Mouse (Mus musculus) CH12F3 (cell line): ENCODE measurements around the gene Ccdc32.

Experiments used
- in situ Hi-C: fragments of 300-500 bp; cut with MboI; formaldehyde crosslinking; loops from 2 replicates; pipeline ENCODE4 v1.14.3; 2020; ENCODE audit warnings: low sequenced_read_pairs

Gene Ccdc32

GRCm38 (mm10) chr2:119015604-119016180, 13.5 kb downstream of the Ccdc32 start:
- in situ Hi-C loops: no loop called here

GRCm38 (mm10) chr2:119014989-119015388, 14.2 kb downstream of the Ccdc32 start:
- in situ Hi-C loops: no loop called here

DNA sequence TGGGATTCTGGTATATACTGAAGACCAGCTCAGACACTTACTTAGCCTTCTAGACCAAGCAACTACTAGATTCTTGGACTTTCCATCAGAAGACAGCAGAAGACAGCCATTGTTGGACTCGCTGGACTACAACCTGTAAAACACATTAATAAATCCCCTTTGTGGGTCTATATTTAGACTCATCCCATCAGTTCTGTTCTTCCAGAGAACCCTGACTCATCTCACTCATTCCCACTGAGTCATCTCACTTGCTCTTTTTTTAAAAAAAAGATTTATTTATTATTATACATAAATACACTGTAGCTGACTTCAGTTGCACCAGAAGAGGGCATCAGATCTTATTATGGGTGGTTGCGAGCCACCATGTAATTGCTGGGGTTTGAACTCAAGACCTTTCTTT, 19.8 kb downstream of the Ccdc32 start:
- in situ Hi-C loops: no loop called here

DNA sequence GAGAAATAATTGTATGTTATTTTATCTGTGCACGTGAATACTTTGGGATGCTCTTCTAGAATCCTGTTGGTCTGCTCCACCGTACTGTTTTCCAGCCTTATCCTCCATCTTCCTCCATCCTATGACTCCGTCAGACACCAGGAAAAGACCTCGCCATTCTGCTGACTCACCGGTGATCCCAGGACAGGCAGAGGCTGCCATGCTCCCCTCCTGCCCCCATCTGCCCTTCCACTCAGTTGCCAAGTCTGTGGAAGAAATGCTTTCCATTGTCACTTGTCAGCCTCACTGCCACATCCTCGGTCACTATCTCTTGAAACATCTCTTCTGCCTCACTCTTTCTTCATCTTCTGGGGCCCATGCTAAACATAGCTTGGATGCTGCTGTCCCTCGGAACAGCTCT, 22.3 kb downstream of the Ccdc32 start:
- in situ Hi-C loops: no loop called here

- in situ Hi-C loops: loop anchor here (25.0 kb wide), 1 partner anchor 362 kb away; no protein-coding TSS in a partner anchor
Observed at GRCm38 (mm10) chr2:118999025-118999639, 30.1 kb downstream of the Ccdc32 start.

DNA sequence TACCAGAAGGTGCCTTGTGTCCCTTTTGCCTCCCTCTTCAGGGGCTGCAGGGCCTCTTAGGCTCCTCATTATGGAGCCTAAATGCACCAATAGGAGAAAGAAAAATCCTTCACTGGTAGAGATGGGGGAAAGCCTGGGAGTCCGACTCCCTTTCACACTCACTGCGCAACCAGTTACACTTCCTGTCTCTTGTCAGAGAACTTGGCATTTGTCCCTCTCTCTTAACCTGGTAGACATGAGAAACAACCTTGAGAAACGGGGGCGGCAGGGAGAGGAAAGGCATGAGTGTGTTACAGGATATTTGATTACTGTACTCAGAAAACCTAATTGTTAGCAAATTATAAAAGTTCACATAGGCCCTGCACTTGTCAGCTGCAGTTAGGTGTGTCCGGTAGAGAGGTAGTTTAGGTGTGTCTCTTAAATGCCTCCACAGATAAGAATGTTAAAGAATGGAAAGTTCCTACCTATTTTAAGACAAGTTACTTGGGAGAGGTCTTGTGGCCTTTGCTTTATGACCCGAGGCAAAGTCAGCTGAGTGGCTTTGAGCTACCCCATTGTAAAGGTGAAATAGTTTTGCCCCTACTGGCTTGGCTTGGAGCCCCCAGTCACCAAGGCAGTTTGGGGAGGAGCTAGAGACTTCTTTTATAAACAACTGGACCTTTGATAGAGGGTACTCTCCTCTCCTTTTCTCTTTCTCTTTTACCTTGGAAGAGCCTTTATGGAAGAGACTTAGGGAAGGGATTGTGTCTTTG, 30.9 kb downstream of the Ccdc32 start:
- in situ Hi-C loops: loop anchor here (25.0 kb wide), 1 partner anchor 361 kb away; no protein-coding TSS in a partner anchor

DNA sequence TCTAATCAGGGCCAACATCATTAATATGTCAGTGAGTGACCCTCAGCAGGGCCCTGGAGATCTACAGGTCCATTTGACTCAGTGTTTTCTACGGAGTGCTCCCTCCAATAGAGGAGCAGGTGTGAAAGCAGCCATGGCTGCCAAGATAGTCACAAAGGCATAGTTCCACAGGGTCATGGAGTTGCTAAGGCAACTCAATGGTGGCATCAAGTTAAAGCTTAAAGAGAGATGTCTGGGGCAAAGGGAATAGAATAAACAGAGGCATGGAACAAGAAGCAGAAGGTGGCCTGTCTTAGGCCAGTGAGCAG, 32.4 kb downstream of the Ccdc32 start:
- in situ Hi-C loops: loop anchor here (25.0 kb wide), 1 partner anchor 359 kb away; no protein-coding TSS in a partner anchor

GRCm38 (mm10) chr2:118995919-118996797, 33.0 kb downstream of the Ccdc32 start:
- in situ Hi-C loops: loop anchor here (25.0 kb wide), 1 partner anchor 359 kb away; no protein-coding TSS in a partner anchor

DNA sequence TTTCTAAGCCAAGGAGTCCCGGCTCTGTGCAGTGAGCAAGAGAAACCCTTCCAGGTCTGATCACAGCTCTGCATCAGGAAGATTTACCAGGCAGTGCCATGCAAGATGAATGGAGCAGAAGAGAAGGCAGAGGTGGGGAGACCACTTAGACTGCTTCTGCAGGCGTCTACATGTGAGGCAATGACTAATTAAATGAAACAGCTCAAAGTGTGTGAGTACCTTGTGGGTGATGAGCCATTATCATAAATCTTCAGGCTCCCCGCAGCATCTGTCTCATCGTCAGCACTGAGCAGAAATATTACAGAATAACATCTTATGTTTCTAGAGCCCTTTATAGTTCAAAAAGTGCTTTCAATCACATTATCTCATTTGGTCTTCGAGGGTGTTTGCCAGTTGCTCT, 33.7 kb downstream of the Ccdc32 start:
- in situ Hi-C loops: loop anchor here (25.0 kb wide), 1 partner anchor 358 kb away; no protein-coding TSS in a partner anchor

DNA sequence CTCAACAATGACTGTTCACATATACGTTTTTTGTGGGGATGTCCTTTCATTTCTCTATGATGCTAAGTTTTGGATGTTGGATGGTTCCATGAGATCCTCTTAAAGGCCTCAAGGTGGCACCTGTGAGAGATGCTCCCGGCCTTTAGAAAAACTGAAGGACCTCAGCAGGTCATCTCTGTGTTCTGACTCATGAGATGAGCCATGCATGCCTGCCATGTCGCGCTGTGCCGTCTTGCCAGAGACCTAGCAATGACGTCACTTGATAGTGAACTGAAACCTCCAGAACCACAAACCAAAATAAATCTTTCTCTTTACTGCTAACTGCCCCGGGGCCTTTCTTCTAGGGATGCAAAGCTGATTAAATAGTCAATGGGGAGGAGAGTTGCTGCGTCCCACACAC, 45.4 kb downstream of the Ccdc32 start:
- in situ Hi-C loops: loop anchor here (25.0 kb wide), 1 partner anchor 347 kb away; no protein-coding TSS in a partner anchor

GRCm38 (mm10) chr2:118980841-118981240, 48.4 kb downstream of the Ccdc32 start:
- in situ Hi-C loops: loop anchor here (25.0 kb wide), 1 partner anchor 344 kb away; no protein-coding TSS in a partner anchor

GRCm38 (mm10) chr2:118978064-118978463, 51.1 kb downstream of the Ccdc32 start:
- in situ Hi-C loops: loop anchor here (10.0 to 25.0 kb wide), 2 partner anchors 213 to 341 kb away; partner anchors contain the start of gene Ccdc9b

DNA sequence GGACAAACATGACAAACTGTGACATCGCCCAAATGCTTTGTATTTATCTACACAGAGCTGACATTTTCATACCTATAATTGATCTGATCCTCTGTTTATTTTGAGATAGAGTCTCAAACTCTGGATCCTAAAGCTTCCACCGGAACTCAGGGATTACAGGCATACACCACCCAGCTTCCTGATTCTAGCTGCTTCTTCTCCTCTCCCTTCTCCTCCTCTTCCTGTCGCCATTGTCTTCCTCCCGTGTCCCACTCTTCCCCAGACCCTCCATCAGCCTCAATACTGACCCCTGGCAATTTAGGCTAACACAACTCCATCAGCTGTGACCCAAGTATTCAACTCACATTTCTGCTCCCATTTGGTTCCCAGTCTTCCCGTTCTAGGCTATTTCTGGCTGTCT, 52.3 kb downstream of the Ccdc32 start:
- in situ Hi-C loops: loop anchor here (10.0 to 25.0 kb wide), 2 partner anchors 212 to 340 kb away; partner anchors contain the start of gene Ccdc9b

- in situ Hi-C loops: loop anchor here (10.0 to 25.0 kb wide), 2 partner anchors 212 to 339 kb away; partner anchors contain the start of gene Ccdc9b
Observed at GRCm38 (mm10) chr2:118976282-118976929, 52.8 kb downstream of the Ccdc32 start.

GRCm38 (mm10) chr2:118975855-118976254, 53.3 kb downstream of the Ccdc32 start:
- in situ Hi-C loops: loop anchor here (10.0 to 25.0 kb wide), 2 partner anchors 211 to 339 kb away; partner anchors contain the start of gene Ccdc9b

DNA sequence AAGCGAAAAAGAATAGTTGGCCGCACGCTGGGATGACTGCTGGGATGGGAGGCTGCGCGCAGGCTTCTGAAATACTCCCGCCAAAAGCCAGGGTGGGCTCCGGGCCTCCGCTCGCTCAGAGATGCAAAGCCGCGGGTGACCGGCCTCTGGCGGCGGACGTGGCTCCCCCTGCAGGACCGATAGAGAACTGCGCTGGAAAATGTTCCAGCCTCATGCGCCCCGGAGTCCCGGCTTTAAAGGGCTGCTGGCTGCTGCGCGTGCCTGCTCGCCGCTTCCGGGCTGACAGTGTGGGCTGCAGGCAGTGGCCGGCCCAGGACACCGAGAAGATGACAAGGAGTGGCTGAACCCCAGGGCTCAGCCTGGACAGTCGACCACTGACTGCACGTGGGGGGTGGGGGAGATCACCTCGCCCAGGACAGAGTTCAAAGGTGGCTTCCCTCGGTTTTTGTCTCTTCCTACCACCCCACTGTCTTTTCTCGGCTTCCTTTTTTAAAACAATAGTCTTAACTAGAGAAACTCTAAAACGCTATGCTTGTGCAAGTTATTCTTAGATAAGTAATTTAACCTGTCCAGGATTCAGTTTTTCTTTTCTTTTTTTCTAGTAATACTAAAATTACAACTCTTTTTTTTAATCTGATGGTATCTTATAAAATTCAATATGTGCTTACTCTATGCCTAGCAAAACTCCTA, 56.4 kb downstream of the Ccdc32 start:
- in situ Hi-C loops: loop anchor here (10.0 kb wide), 1 partner anchor 208 kb away; the partner anchor contains the start of gene Ccdc9b

DNA sequence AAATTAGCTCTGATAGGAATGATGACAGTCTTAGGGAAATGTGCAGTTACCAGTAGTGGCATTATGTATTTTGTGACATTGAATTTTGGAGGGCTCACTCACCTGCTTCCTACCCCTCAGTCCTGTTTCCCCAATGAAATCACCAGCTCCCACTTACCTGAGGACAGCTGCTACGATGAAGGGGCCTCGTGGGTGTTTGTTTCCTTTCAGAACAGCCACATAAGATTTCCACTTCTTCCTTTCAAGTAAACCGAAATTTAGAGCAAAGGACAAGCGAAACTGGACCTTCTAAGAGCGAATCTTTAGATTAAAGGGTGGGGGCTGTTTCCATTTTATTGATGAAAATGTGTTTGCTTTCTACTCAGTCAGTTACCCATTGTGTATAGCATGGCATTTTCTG, 57.1 kb downstream of the Ccdc32 start:
- in situ Hi-C loops: loop anchor here (10.0 kb wide), 1 partner anchor 207 kb away; the partner anchor contains the start of gene Ccdc9b

GRCm38 (mm10) chr2:118969585-118970147, 59.5 kb downstream of the Ccdc32 start:
- in situ Hi-C loops: loop anchor here (10.0 kb wide), 1 partner anchor 205 kb away; the partner anchor contains the start of gene Ccdc9b
